Mouse (Mus musculus): ENCODE data around the gene Tmem189. TPM values are rescaled to one million over a fixed set of nuclear protein-coding genes. Genes with fewer than 3 reads are reported as not detected.

Tmem189 gene
- total RNA-seq, 2 experiments from 2014 or later: 42.3 to 43.0 TPM

- H3K27ac ChIP-seq: no peak overlapping the region
- no peak for DNase-seq (ENCODE audit: extremely low spot score in 1 of 2, low spot score in 2 of 2)
- no peak overlapping the region for H3K4me3 ChIP-seq
- no peak for TF ChIP-seq CTCF (IDR thresholded peaks at IDR 0.05)
- intact Hi-C loops (cut with DNase I): no loop called here
These were observed 6.5 kb upstream of the Tmem189 start for GRCm38 (mm10) chr2:167696143-167696542.

- intact Hi-C loops (cut with DNase I): no loop called here
- H3K4me3 ChIP-seq: no peak overlapping the region
- TF ChIP-seq CTCF (IDR thresholded peaks at IDR 0.05): no peak
- no peak overlapping the region for H3K27ac ChIP-seq
- no peak for DNase-seq (ENCODE audit: extremely low spot score in 1 of 2, low spot score in 2 of 2)
These were observed 5.9 kb upstream of the Tmem189 start for GRCm38 (mm10) chr2:167695491-167695890.

GRCm38 (mm10) chr2:167694963-167695362 lies 5.3 kb upstream of the Tmem189 start:
- H3K27ac ChIP-seq: no peak overlapping the region
- H3K4me3 ChIP-seq: no peak overlapping the region
- no peak for DNase-seq (ENCODE audit: extremely low spot score in 1 of 2, low spot score in 2 of 2)
- intact Hi-C loops (cut with DNase I): no loop called here
- TF ChIP-seq CTCF (IDR thresholded peaks at IDR 0.05): no peak

GRCm38 (mm10) chr2:167694244-167694643 lies 4.6 kb upstream of the Tmem189 start:
- H3K27ac ChIP-seq: no peak overlapping the region
- TF ChIP-seq CTCF (IDR thresholded peaks at IDR 0.05): no peak
- intact Hi-C loops (cut with DNase I): no loop called here
- no peak overlapping the region for H3K4me3 ChIP-seq
- no peak for DNase-seq (ENCODE audit: extremely low spot score in 1 of 2, low spot score in 2 of 2)

- Histone ChIP-seq H3K4me3 (no peak overlapping the region), H3K27ac (no peak overlapping the region)
- no peak for DNase-seq (ENCODE audit: extremely low spot score in 1 of 2, low spot score in 2 of 2)
- intact Hi-C loops (cut with DNase I): no loop called here
- no peak for TF ChIP-seq CTCF (IDR thresholded peaks at IDR 0.05)
These were observed 3.9 kb upstream of the Tmem189 start for GRCm38 (mm10) chr2:167693540-167693939.

- TF ChIP-seq CTCF (IDR thresholded peaks at IDR 0.05): no peak
- no peak for DNase-seq (ENCODE audit: extremely low spot score in 1 of 2, low spot score in 2 of 2)
- H3K27ac ChIP-seq: no peak overlapping the region
- intact Hi-C loops (cut with DNase I): loop anchor here (1.0 kb wide), 1 partner anchor 89 kb away; no protein-coding TSS in a partner anchor
- no peak overlapping the region for H3K4me3 ChIP-seq
These were observed 3.2 kb upstream of the Tmem189 start for GRCm38 (mm10) chr2:167692831-167693230.

- intact Hi-C loops (cut with DNase I): loop anchor here (1.0 kb wide), 1 partner anchor 90 kb away; no protein-coding TSS in a partner anchor
- no peak overlapping the region for H3K27ac ChIP-seq
- H3K4me3 ChIP-seq: peak overlapping the region; percentile 9
- no peak for TF ChIP-seq CTCF (IDR thresholded peaks at IDR 0.05)
- peak in 1 of 2 experiments; percentile 42 for DNase-seq (ENCODE audit: extremely low spot score in 1 of 2, low spot score in 2 of 2)
These were observed 2.4 kb upstream of the Tmem189 start for GRCm38 (mm10) chr2:167691871-167692661.

- no peak for DNase-seq (ENCODE audit: extremely low spot score in 1 of 2, low spot score in 2 of 2)
- intact Hi-C loops (cut with DNase I): no loop called here
- TF ChIP-seq CTCF (IDR thresholded peaks at IDR 0.05): no peak
- H3K4me3 ChIP-seq: peak overlapping the region; percentile 9
- peak overlapping the region; percentile 88; the same call in 1 of the 2 replicates for H3K27ac ChIP-seq
These were observed 1.8 kb upstream of the Tmem189 start for GRCm38 (mm10) chr2:167691410-167691809.

- peak overlapping the region; percentile 88 for H3K27ac ChIP-seq
- intact Hi-C loops (cut with DNase I): no loop called here
- TF ChIP-seq CTCF (IDR thresholded peaks at IDR 0.05): no peak
- peak overlapping the region; percentile 74 for H3K4me3 ChIP-seq
- DNase-seq (ENCODE audit: extremely low spot score in 1 of 2, low spot score in 2 of 2): no peak
These were observed 1.3 kb upstream of the Tmem189 start for GRCm38 (mm10) chr2:167690962-167691311.

GRCm38 (mm10) chr2:167690219-167690961 lies 768 bp upstream of the Tmem189 start:
- H3K4me3 ChIP-seq: peak overlapping the region; percentile 74
- TF ChIP-seq CTCF (IDR thresholded peaks at IDR 0.05): no peak; the same call in 1 of the 2 replicates
- H3K27ac ChIP-seq: peak overlapping the region; percentile 88
- intact Hi-C loops (cut with DNase I): no loop called here
- DNase-seq (ENCODE audit: extremely low spot score in 1 of 2, low spot score in 2 of 2): peak; percentile 46 to 64

GRCm38 (mm10) chr2:167688498-167689451 lies 847 bp downstream of the Tmem189 start, which contains the start of gene Cebpb:
Gene Cebpb (plus strand): TSS chr2:167688915.
- H3K27ac ChIP-seq: peak within 1 kb of the TSS; percentile 88
- intact Hi-C loops (cut with DNase I): loop anchor here (5.0 to 10.0 kb wide), 3 partner anchors 394 to 516 kb away; partner anchors contain the start of genes Adnp and Pard6b

More at GRCm38 (mm10) chr2:167688498-167689451, 847 bp downstream of the Tmem189 start, which contains the start of gene Cebpb:
- TF ChIP-seq CTCF (IDR thresholded peaks at IDR 0.05): peak; percentile 62
- peak within 1 kb of the TSS; percentile 74 for H3K4me3 ChIP-seq
- peak; percentile 82 to 83 for DNase-seq (ENCODE audit: extremely low spot score in 1 of 2, low spot score in 2 of 2)

Measured in left cerebral cortex, adult 2 months (tissue).